7 mouse cellular contexts compared by ENCODE assay signal in the genomic region with DNA sequence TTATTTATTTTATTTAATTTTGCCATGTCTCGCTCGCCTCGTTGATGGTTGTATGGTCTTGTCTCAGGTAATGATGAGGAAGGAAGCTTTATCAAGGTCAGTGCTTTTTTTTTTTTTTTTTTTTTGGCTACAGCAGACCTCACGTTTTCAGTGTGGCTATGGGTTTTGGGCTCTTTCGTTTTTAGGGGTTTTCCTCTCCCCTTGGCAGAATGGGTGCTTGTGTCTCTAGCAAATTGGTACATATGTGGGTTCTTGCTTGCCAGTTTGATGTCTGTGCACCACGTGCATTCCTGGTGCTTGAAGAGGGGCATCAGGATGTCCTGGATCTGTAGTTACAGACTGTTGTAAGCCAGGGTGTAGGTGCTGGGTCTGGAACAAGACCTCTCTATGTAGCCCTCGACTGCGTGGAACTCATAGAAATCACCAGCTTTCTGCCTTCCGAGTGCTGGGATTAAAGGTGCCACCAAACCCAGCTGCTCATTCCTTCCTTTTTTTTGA. TPM values are rescaled to one million over a fixed set of nuclear protein-coding genes. Genes with fewer than 3 reads are reported as not detected.
A peak's percentile ranks its signal among the peaks of the same experiment; 100 is the strongest.
DNase-seq lines count a peak whose midpoint lies in the region; ATAC-seq lines count a peak whose summit lies in the region.

No protein-coding gene starts in this region.

- H3K4me2 ChIP-seq in lung, embryonic 16.5 days (ENCODE audit: low read depth, low read length): peak overlapping the region; percentile 95
- H3K4me2 ChIP-seq in forebrain, embryonic 11.5 days (ENCODE audit: low read depth, low read length, severe bottlenecking): peak overlapping the region; percentile 88
- peak overlapping the region; percentile 77 for H3K4me2 ChIP-seq in limb, embryonic 15.5 days
- H3K4me2 ChIP-seq in stomach, embryonic 16.5 days (ENCODE audit: low read depth, low read length): peak overlapping the region; percentile 93

- 38% methylated on average over 9 of the region's 9 CpGs for WGBS in lung, embryonic 16.5 days
- 62% methylated on average over 9 of the region's 9 CpGs for WGBS in forebrain, embryonic 11.5 days
- 48% methylated on average over 9 of the region's 9 CpGs for WGBS in limb, embryonic 15.5 days
- WGBS in stomach, embryonic 16.5 days: 49% methylated on average over 9 of the region's 9 CpGs

- H3K36me3 ChIP-seq in lung, embryonic 16.5 days (ENCODE audit: control insufficient read depth, insufficient read depth, low read length): no peaks in the 10 kb centered on the region; the same call in 1 of the 2 replicates
- H3K36me3 ChIP-seq in forebrain, embryonic 11.5 days (ENCODE audit: control insufficient read depth, insufficient read depth, low read length): no peaks in the 10 kb centered on the region
- peaks cover 22% of the 10 kb centered on the region for H3K36me3 ChIP-seq in limb, embryonic 15.5 days
- H3K36me3 ChIP-seq in stomach, embryonic 16.5 days (ENCODE audit: control insufficient read depth, insufficient read depth, low read length): no peaks in the 10 kb centered on the region

- no peaks in the 10 kb centered on the region for H3K27me3 ChIP-seq in lung, embryonic 16.5 days (ENCODE audit: control insufficient read depth, insufficient read depth, low read depth, low read length)
- H3K27me3 ChIP-seq in forebrain, embryonic 11.5 days (ENCODE audit: control insufficient read depth, insufficient read depth, low read length): no peaks in the 10 kb centered on the region
- H3K27me3 ChIP-seq in limb, embryonic 15.5 days: no peaks in the 10 kb centered on the region
- H3K27me3 ChIP-seq in stomach, embryonic 16.5 days (ENCODE audit: control insufficient read depth, insufficient read depth, low read length): no peaks in the 10 kb centered on the region

- ATAC-seq in lung, embryonic 16.5 days (ENCODE audit: low read depth): no peak
- no peak for ATAC-seq in forebrain, embryonic 11.5 days (replicated peaks; ENCODE audit: low FRiP score)
- ATAC-seq in limb, embryonic 15.5 days (ENCODE audit: insufficient number of reproducible peaks, low FRiP score, low TSS enrichment, low read depth): no peak
- no peak for ATAC-seq in stomach, embryonic 16.5 days (ENCODE audit: insufficient read depth, low FRiP score)
- no peak for ATAC-seq in frontal cortex, adult (ENCODE audit: low TSS enrichment)

- H3K27ac ChIP-seq in lung, embryonic 16.5 days (ENCODE audit: low read length): no peak overlapping the region
- H3K27ac ChIP-seq in forebrain, embryonic 11.5 days (ENCODE audit: low read depth, low read length): no peak overlapping the region
- H3K27ac ChIP-seq in limb, embryonic 15.5 days: no peak overlapping the region
- H3K27ac ChIP-seq in stomach, embryonic 16.5 days (ENCODE audit: low read length): no peak overlapping the region

- H3K9ac ChIP-seq in lung, embryonic 16.5 days (ENCODE audit: low read length): peak overlapping the region; percentile 86
- peak overlapping the region; percentile 87 for H3K9ac ChIP-seq in forebrain, embryonic 11.5 days (ENCODE audit: low read length)
- H3K9ac ChIP-seq in limb, embryonic 15.5 days: peak overlapping the region; percentile 78
- H3K9ac ChIP-seq in stomach, embryonic 16.5 days (ENCODE audit: low read length): peak overlapping the region; percentile 83

- DNase-seq in lung, postnatal 10 days: no peak
- no peak for DNase-seq in forebrain, embryonic 11.5 days (ENCODE audit: low spot score)
- no peak for DNase-seq in B cell, adult 2 months

- H3K4me1 ChIP-seq in lung, embryonic 16.5 days (replicated peaks; ENCODE audit: control insufficient read depth, insufficient read depth, low read length): peaks cover 18% of the 10 kb centered on the region
- H3K4me1 ChIP-seq in forebrain, embryonic 11.5 days (replicated peaks; ENCODE audit: control insufficient read depth, insufficient read depth, low read length): 0 out of 2 replicates have a peak, but pooled peaks cover 2% of the 10 kb centered on the region
- peaks cover 18% of the 10 kb centered on the region for H3K4me1 ChIP-seq in limb, embryonic 15.5 days
- H3K4me1 ChIP-seq in stomach, embryonic 16.5 days (ENCODE audit: control insufficient read depth, insufficient read depth, low read length): peaks cover 17% of the 10 kb centered on the region

- H3K9me3 ChIP-seq in lung, embryonic 16.5 days (ENCODE audit: control insufficient read depth, low read length): no peaks in the 10 kb centered on the region
- H3K9me3 ChIP-seq in forebrain, embryonic 11.5 days (ENCODE audit: control insufficient read depth, low read length): no peaks in the 10 kb centered on the region
- H3K9me3 ChIP-seq in limb, embryonic 15.5 days: no peaks in the 10 kb centered on the region
- no peaks in the 10 kb centered on the region for H3K9me3 ChIP-seq in stomach, embryonic 16.5 days (replicated peaks; ENCODE audit: control insufficient read depth, low read length)

- peak overlapping the region; percentile 95 for H3K4me3 ChIP-seq in lung, embryonic 16.5 days (ENCODE audit: low read length)
- H3K4me3 ChIP-seq in forebrain, embryonic 11.5 days (ENCODE audit: low read depth, low read length): peak overlapping the region; percentile 96
- H3K4me3 ChIP-seq in limb, embryonic 15.5 days: peak overlapping the region; percentile 95
- H3K4me3 ChIP-seq in stomach, embryonic 16.5 days (replicated peaks; ENCODE audit: low read length): peak overlapping the region; percentile 80

RNA-seq across cellular contexts. Expression of a gene that starts 1.3 kb away (rescaled TPM):
- 35.1 and 35.9 TPM in 2 replicates for polyA plus RNA-seq in lung, embryonic 16.5 days (2015; fragmentation: Nextera tagmentation; extraction: Ambion mirVana)
- polyA plus RNA-seq in forebrain, embryonic 11.5 days (2014; fragmentation: Nextera tagmentation; extraction: Ambion mirVana): 53.2 and 53.4 TPM in 2 replicates
- 42.1 and 47.1 TPM in 2 replicates for polyA plus RNA-seq in limb, embryonic 15.5 days (2015; fragmentation: Nextera tagmentation; extraction: Ambion mirVana)
- 43.4 and 45.8 TPM in 2 replicates for polyA plus RNA-seq in stomach, embryonic 16.5 days (2015; fragmentation: Nextera tagmentation; extraction: Ambion mirVana)

RNA-seq across cellular contexts. Expression of a gene that starts 13.6 kb away (rescaled TPM):
- 85.9 and 90.7 TPM in 2 replicates for polyA plus RNA-seq in lung, embryonic 16.5 days (2015; fragmentation: Nextera tagmentation; extraction: Ambion mirVana)
- polyA plus RNA-seq in forebrain, embryonic 11.5 days (2014; fragmentation: Nextera tagmentation; extraction: Ambion mirVana): 78.5 and 84.6 TPM in 2 replicates
- 74.4 and 75.9 TPM in 2 replicates for polyA plus RNA-seq in limb, embryonic 15.5 days (2015; fragmentation: Nextera tagmentation; extraction: Ambion mirVana)
- 74.7 and 77.1 TPM in 2 replicates for polyA plus RNA-seq in stomach, embryonic 16.5 days (2015; fragmentation: Nextera tagmentation; extraction: Ambion mirVana)

RNA-seq across cellular contexts. Expression of a gene that starts 52.7 kb away (rescaled TPM):
- 3.0 and 4.5 TPM in 2 replicates for polyA plus RNA-seq in lung, embryonic 16.5 days (2015; fragmentation: Nextera tagmentation; extraction: Ambion mirVana)
- 1.4 and 1.9 TPM in 2 replicates for polyA plus RNA-seq in forebrain, embryonic 11.5 days (2014; fragmentation: Nextera tagmentation; extraction: Ambion mirVana)
- 1.4 and 4.6 TPM in 2 replicates for polyA plus RNA-seq in limb, embryonic 15.5 days (2015; fragmentation: Nextera tagmentation; extraction: Ambion mirVana)
- 3.5 and 4.5 TPM in 2 replicates for polyA plus RNA-seq in stomach, embryonic 16.5 days (2015; fragmentation: Nextera tagmentation; extraction: Ambion mirVana)

RNA-seq across cellular contexts. Expression of a gene that starts 53.3 kb away (rescaled TPM):
- polyA plus RNA-seq in lung, embryonic 16.5 days (2015; fragmentation: Nextera tagmentation; extraction: Ambion mirVana): 147 and 149 TPM in 2 replicates
- polyA plus RNA-seq in forebrain, embryonic 11.5 days (2014; fragmentation: Nextera tagmentation; extraction: Ambion mirVana): 119 and 127 TPM in 2 replicates
- polyA plus RNA-seq in limb, embryonic 15.5 days (2015; fragmentation: Nextera tagmentation; extraction: Ambion mirVana): 198 and 203 TPM in 2 replicates
- polyA plus RNA-seq in stomach, embryonic 16.5 days (2015; fragmentation: Nextera tagmentation; extraction: Ambion mirVana): 185 and 207 TPM in 2 replicates
